Mouse (Mus musculus) monocyte, adult 2 months (primary cell): Measurements from ENCODE around the gene Ttc17.
"Not testable (repeated sequence)": the region's sequence is repeated elsewhere in the genome, so short reads cannot be mapped to it uniquely, and the experiment has no call there.

Experiments used
- DNase-seq, 2 experiments: peaks; one replicate each; pipeline ENCODE4 v3.0.0; 2022; ENCODE audit warnings: low spot score in 2 of 2, low read depth in 1 of 2

The Ttc17 gene

DNA sequence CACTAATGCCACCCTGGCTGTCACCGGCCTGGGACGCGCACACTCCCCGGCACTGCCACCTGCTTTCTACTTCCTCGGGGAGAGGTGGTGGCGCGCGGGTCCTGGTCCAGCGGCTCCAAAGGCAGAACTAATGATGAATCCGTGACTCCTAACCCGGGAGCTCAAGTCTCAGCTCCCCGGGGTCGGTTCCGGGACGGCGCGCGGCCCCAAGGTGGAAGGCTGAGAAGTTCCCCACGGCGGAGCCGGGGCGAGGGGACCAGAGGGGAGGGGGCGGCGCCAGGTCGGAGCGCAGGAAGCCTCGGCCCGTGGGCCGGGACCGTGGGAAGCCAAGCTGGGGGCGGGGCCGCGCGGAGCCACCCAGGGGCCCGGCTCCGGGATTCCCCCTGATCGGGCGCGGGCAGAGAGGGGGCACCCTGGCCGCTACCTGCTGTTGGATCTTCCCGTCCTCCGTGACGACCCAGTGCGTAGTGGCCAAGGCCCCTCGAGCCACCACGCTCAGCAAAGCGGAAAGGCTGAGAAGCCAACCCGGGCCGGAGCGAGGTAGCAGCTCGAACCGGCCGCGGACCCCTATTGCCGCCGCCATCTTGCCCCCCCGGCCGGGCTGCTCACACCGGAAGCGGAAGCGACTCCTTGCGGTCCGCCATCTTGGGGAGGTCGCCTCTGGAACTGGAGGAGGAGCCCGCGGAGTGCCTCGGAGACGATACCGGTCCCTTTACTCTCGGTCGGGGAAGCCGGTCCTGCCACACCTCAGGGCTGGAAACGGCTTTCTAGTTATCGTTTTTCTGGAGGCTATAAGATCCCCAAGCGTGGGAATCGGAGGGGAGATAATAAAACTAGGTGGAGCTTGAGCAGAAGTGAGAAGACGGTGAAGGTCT lies at the start of gene Ttc17:
Ttc17 (minus strand) TSS at position 607 of the 875 bp plus-strand sequence.
- peak; percentile 56 to 76 for DNase-seq

GRCm38 (mm10) chr2:94449643-94450042 lies 43.2 kb upstream of the Ttc17 start:
- no peak for DNase-seq

GRCm38 (mm10) chr2:94436952-94437351 lies 30.5 kb upstream of the Ttc17 start:
- peak in 1 of 2 experiments; percentile 16 for DNase-seq

DNA sequence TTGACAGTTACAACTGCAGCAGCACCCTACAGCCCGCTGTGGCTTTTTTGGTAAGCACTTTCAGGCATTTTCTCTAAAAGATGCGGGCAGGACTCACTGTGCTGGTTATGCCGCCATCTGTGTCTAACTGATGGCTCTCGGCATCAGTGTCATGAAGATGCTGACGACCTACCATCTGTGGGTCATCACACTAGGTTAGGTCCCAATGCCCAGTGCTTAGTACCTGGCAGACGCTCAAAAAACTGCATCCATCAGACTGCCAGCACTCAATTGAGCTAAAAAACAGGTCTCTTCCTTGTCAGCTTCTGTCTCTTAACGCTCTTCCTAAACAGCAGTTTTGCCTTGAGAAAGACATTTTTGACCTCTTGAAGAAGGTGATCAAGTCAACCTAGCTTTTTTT lies 29.0 kb upstream of the Ttc17 start:
- DNase-seq: no peak

DNA sequence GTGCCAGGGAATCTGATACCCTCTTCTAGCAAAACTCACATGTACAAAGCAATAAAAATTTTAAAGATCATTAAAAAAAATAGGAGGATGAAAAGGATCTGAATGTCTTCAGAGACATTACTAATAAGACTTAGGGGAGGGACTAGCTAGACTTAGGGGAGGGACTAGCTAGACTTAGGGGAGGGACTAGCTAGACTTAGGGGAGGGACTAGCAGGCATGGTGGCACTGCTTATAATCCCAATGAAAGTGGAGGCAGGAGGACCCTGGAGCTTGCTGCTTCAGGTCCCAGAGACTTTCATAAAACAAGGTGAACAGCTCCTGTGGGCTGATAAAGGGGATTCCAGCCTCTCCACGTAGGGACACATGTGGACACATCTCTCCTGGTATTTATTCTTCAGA lies 28.3 kb upstream of the Ttc17 start:
- no peak for DNase-seq

DNA sequence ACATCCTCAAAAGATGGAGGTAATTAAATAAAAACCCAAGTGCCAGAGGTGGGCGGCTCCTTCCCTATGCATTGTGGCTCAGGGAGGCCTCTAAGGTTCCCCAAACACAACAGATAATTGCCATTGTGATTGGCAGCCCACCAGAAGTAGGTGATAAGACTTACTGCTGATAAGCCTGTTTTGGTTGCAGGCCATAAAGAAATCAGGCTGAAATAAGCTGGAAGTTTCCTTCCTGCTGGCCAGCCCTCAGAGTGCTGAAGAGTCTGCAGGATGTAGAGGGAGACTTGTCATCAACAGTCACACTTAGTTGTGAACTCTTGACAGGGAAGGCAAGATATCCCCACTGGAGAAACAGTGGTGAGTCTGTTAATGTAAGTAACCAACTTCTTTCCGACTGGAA lies 25.7 kb upstream of the Ttc17 start:
- no peak for DNase-seq

DNA sequence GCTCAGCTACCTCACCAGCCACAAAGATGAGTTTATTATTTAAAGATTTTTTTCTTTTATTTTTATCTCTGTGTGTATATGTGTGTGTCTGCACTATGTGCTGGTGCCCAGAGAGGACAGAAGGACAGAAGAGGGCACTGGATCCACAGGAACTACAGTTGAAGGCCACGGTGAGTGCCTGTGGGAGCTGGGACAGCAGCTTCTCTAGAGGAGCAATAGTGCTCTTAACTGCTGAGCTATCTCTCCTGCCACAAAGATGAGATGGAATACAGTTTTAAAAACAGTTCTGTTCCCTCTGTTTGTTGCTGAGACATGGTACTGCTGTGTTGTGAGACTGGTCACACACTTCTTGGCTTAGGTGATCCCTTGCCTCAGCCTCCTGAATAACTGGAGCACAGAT lies 22.0 kb upstream of the Ttc17 start:
- no peak for DNase-seq

- no peak for DNase-seq
Measured at GRCm38 (mm10) chr2:94407441-94407840, 952 bp upstream of the Ttc17 start.

DNA sequence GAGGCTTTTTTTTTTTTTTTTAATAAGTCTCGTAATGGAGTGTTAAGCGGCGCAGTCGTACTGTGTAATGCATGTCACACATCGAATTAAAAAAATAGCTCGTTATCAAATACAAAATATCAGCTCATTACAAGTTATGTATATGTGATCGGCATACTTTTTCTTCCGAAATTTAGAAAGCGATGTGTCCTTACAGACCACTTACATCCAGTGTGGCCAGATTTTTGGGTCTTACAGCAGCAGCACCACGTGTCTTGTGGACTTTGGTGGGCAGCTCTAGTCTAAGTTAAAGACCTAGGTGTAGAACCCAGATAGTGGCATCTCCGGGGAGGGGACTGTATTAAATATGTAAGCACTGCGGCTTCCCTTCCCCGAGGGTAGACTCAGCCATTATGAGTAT lies 532 bp upstream of the Ttc17 start:
- DNase-seq: no peak

DNA sequence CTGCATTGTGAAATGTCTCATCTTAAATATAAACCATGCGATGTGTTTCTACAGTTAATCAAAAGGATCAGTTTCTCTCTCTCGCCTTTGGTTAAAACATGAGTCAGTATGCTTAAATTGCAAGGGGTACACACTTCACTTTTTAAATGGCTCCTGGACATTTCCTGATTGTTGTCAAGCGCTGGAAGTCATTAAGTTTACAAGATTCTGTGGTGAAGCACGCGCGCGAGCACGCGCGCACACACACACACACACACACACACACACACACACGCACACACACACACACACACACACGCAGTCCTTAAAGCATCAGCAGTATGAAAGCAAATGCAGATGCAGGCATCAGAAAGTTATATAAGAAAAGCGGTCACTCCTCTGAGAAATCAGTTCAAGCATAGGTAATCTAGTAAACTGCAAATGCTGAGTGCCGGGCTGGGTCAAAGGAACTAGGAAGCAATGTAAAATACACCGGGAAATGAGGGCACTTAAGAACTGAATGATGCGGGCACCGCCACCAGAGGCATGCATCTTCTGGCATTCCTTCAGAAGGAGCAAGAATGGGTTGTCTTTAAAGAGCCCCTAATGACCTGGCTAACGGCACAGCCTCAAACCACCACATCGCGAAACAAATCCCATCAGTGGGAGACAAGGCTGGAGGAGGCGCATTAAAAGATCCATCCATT lies 949 bp downstream of the Ttc17 start:
- no peak for DNase-seq

DNA sequence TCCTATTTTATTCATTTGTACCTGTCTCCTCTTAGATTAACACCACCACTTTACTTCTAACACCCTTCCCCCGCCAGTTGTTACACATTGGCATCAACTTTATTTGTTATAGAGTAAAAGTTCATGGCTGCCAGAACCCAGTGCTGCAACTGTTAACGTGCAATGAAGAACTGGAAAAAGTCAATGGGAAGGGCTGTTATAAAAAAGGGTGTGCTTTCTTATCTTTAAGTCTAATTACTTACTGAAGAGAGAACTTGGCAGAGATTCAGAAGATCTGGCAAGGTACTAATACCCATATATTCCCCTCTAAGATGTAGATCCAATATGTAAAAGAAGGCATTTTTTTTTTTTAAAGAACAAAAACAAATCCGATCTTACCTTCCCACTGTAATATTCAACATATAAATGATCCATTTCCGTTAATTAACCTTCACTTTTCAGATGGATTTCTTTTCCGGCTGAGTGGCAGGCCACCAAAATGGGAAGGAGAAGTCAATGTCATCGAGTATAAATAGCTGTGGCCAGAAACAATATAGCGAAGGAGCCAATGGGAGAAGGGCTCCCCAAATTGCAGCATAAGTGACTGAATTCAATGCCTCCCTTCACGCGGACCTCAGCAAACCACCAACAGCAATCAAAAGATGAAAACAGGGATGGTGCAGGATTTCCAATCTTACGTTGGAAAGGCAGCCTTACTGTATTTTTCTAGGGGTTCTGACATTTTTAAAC lies 1.8 kb downstream of the Ttc17 start:
- no peak for DNase-seq

- DNase-seq: no peak
Measured at GRCm38 (mm10) chr2:94402561-94402960, 3.9 kb downstream of the Ttc17 start.

DNA sequence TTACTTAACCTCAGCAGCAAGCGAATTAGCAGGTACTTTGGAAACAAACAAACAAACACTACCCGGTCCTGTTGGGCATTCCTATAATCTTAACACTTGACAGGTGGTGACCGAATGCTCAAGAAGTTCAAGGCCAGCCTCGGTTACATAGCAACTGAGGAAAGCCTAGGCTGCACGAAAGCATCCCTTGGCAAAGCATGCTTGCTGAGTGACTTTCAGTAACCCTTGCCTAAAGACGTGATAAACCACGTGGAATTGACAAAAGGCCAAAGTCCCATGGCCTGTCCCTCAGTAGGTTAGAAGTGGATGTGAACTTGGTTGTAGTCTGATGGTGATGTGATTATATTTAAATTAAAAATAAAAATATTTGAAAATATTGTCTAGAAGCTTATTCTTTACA lies 4.4 kb downstream of the Ttc17 start:
- no peak for DNase-seq

DNA sequence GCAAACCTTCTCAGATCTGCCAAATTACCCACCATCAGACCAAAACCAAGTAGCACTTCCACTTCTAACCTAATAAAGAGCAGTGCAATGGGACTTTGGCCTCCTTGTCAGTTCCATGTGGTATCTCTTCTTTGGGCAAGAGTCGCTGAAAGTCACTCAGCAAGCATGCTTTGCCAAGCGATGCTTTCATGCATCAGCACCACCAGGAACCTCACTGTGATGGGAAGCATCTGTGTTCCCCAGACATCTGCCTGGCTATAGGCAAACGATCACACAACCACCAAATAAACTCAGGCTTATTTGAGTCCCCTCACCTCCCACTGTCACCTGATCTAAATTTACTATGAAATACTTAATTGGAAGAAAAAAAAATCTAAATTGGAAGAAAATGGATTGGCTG lies 5.5 kb downstream of the Ttc17 start:
- DNase-seq: no peak

DNA sequence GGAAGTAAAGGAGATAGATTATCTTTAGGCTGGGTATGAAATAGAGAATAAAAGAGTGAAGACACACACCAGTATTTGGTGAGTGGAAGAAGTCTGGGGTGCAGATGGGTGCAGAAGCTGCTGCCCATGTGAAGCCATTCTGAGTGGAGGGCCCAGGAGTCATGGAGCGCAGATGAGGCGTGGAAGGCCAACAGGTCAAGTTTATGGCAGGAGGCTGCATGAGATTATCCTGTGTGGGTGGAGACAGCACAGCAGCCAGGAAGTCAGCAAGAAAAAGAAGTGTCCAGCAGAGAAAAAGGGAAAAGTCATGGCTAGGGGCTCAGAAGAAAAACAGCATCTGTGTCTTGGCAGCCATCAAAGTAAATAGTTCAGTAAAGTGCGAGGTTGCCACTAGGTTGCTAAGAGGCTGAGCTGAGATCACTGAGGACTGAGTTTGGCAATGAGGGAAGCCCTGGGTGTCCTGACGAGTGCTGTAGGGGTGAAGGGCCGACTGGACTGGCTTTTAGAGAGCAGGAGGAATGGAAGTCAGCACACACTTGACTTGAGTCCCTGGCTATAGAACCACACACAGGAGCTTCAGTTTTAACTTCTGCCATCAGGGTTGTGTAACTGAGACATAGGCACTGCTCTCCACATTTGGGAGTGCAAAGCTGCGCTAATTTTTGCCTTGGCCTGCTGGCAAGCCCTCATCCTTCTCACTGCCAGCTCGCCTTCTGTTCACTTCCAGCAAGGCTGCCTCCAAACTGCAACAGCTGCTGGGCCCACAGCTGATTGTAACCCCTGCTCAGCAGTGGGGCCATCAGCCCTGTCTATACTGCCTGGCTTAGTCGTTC lies 8.1 kb downstream of the Ttc17 start:
- no peak for DNase-seq

- DNase-seq: no peak
Measured at GRCm38 (mm10) chr2:94397453-94397852, 9.0 kb downstream of the Ttc17 start.

DNA sequence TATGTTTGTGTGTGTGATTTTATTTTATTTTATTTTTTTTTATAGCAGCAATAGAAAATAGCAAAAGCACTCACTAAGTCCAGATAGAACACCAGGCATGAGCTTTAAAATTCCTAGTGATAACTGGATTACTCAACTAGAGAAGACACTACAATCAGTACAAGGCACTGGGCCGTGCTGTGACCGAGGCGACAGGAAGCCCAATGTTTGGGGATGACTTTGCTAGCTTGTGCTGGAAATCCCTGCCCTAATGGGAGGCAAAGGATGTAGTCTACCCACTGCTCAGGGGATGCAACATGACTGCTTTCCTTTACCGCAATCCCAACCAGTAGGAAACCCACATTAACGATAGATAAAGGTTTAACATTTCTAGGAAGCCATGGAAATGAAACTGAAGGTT lies 10.2 kb downstream of the Ttc17 start:
- no peak for DNase-seq

DNA sequence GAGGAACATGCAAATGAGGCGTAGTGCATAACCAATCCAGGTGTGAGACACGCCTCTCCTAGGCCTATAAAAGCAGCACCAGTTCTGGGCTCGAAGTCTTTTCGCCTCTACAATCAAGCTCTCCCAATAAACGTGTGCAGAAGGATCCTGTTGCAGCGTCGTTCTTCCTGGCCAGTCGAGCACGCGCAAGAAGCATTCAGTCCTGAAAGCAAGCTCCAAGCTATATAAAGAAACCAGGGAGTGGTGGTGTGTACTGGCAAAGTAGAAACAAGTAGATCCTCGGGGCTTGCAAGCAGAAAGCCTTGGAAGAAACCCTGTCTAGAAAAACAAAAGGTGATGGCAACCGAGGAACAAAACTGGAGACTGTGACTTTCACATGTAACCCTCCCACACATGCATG lies 15.4 kb downstream of the Ttc17 start:
- not testable (repeated sequence) for DNase-seq

GRCm38 (mm10) chr2:94389000-94389399 lies 17.5 kb downstream of the Ttc17 start:
- DNase-seq: no peak

DNA sequence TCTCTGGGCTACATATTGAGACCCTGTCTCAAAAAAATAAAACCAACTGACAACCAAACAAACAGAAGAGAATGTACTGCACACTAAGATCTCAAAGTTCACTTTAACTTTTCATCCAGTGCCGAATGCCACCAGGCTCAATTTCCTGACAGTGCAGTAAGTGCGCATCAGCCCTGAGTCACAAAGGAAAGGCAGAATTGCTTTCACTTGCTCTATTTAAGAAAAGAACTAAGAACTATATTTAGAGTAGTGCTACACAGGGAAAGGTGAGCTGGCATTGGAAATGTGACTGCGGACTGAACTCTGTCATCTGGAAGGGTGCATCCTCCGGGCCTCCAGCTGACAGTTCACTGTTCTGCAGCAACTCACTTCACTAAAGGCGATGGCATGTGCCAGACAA lies 18.6 kb downstream of the Ttc17 start:
- DNase-seq: no peak

DNA sequence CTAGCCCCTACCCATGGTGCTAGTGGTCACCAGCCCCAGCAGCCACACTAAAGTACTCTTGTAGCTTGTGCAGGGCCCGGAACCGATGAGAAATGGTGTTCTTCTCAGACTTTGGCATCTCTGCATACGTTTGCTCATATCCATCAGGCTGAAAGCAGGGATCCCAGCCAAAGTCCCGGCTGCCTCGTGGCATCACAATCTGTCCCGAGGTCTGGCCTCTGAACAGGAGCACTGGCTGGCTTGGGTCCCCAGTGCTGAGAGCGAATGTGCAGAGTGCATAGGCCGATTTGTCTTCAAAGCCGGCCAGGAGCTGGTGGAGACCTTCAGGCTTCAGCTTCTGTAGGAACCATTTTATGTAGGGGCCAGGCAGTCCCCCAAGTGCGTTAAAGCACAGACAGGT lies 22.0 kb downstream of the Ttc17 start:
- not testable (repeated sequence) for DNase-seq
